Mouse (Mus musculus) olfactory bulb, adult 2 months (tissue): Measurements from ENCODE around the gene Ptn. TPM values are rescaled to one million over a fixed set of nuclear protein-coding genes. Genes with fewer than 3 reads are reported as not detected.

Experiments
- H3K27ac ChIP-seq: fragments of 200-500 bp; 2 replicates; pipeline ENCODE4 v1.5.1; 2012; ENCODE audit warnings: low read depth, low read length; ENCODE audit not compliant: insufficient read depth
- H3K4me1 ChIP-seq: fragments of 200-500 bp; 2 replicates; pipeline ENCODE4 v1.6.1; 2012; ENCODE audit warnings: low read length; ENCODE audit not compliant: control insufficient read depth, insufficient read depth
- H3K4me3 ChIP-seq: fragments of 200-500 bp; 2 replicates; pipeline ENCODE4 v1.5.1; 2012; ENCODE audit warnings: mild to moderate bottlenecking, low read depth, low read length, moderate library complexity; ENCODE audit not compliant: insufficient read depth
- CTCF ChIP-seq: fragments of 200-500 bp; IDR thresholded peaks from 2 replicates; pipeline ENCODE4 v1.5.1; 2012; ENCODE audit warnings: low read depth, mild to moderate bottlenecking, low read length, moderate library complexity; ENCODE audit not compliant: insufficient read depth
- POLR2A ChIP-seq: fragments of 200-500 bp; IDR thresholded peaks from 2 replicates; pipeline ENCODE4 v1.6.1; 2012; ENCODE audit warnings: mild to moderate bottlenecking, low read depth, low read length, moderate library complexity; ENCODE audit not compliant: insufficient read depth
- whole genome bisulfite sequencing: fragments of 180-500 bp; shearing (Covaris S2); methylation state at CpG from one replicate; pipeline ENCODE4 v1.1.7; 2018; 5-methylcytosine and 5-hydroxymethylcytosine counted together
- polyA plus RNA-seq: library from polyadenylated mRNA; stranded (reverse); fragments of >200 nt; gene quantifications from 2 replicates; pipeline ENCODE4 v1.2.4, GENCODE M21; 2012; ENCODE audit warnings: low replicate concordance; ENCODE audit not compliant: missing spikeins, insufficient read depth, insufficient read length

Ptn gene
- polyA plus RNA-seq, 1 experiment = 318 TPM

DNA sequence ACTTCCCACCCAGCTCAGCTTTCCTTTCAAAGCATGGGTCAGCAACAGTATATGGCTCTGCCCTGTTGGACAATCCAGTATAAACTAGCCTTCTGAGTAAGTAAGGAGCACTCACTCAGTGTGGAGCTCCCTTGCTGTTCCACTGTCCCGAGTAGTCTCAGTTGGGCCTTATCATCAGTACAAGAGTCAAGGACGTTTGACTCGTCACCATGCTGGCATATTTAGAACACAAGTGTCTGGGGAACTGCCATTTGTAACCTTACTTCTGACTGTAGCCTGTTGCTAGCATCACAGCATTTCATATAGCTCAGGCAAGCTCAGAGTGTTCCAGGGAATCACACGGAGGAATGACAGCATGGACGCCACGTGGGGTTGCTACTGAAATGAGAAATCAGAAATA is 3.1 kb downstream of the Ptn start:
- H3K4me1 ChIP-seq = peaks cover 11% of the 10 kb centered on the region
- WGBS = 76% methylated on average over 6 of the region's 6 CpGs
- H3K4me3 ChIP-seq = no peak overlapping the region
- no peak for TF ChIP-seq POLR2A
- no peak for TF ChIP-seq CTCF
- no peak overlapping the region for H3K27ac ChIP-seq

DNA sequence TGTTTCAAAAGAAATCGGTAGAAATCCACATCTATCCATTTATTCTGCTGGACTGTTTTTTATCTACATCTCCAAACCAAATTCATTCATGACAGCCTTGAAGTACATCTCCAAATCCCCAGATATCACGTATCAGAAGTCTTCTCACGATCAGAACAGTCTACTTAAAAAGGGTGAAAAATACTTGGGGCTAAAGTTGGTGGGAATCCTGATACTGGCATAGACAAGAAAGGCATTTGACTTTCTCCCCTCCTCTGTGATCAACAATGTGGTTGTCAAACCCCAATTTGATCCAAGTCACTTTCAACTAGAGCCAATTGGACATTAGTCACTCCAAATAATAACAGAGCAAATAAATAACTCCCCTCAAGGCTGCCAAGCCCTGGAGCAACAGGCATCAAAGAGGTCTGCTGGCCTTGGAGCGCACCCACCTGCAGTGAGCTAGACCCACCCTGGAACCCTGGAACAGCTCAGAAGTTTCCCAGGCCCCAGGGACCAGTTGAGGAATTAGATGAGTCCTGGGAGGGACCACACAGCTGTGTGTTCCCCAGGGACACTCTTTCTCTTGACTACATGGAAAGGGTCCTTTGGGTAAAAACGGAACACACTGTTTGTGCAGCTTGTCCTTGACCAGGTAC is 9.6 kb downstream of the Ptn start:
- Histone ChIP-seq H3K4me1 (no peaks in the 10 kb centered on the region), H3K27ac (peak overlapping the region; percentile 28; the same call in 1 of the 2 replicates), H3K4me3 (no peak overlapping the region)
- WGBS = 72% methylated on average over 5 of the region's 5 CpGs
- TF ChIP-seq CTCF = no peak
- TF ChIP-seq POLR2A = no peak

DNA sequence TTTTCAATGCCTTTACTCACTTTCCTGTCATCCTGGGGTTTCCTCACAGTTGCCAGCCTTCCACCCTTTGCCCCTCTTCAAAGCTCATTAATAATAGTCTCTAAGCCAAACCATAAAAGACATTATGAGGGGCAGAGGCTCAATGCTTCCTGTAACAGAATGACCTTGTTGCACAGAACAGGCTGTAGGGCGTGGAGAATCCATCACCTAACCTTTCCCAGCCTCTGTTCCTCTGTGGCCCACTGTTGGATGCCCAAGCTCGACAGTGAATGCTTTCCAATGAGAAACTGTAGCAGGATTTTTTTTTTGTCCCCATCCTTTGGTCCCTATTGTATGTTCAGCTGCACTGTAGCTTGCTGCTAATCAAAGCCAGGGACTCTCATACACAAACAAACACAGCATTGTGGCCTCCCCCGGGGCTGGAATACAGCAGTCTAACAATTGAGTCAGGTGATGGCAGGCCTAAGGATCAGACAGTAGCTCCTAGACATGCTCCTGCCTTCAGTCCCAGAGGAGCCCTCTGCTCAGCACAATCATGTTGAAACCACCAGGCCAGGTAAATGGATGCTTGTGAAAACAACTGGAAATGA is 12.9 kb downstream of the Ptn start:
- Histone ChIP-seq H3K4me1 (no peaks in the 10 kb centered on the region), H3K4me3 (no peak overlapping the region), H3K27ac (peak overlapping the region; percentile 60; the same call in 1 of the 2 replicates)
- WGBS = 39% methylated on average over 3 of the region's 3 CpGs
- TF ChIP-seq CTCF = no peak
- TF ChIP-seq POLR2A = no peak

DNA sequence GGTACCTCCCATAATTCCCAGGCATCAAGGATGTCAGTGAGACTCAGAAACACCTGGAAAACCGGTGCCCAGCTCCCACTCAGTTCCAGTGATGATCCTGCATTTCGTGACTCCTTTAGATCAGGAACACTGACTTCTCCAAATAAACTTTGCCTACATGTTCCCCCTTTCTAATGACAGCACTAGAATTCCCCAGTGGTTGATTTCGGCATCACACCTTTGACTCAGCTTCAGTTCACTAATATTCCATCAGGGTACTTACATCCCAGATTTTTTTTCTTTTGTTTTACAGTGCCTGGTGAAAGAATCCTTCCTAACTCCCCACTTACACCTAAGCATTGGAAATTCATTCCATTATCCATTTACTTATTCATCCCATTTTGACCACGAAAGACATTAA is 15.5 kb downstream of the Ptn start:
- Histone ChIP-seq H3K27ac (no peak overlapping the region), H3K4me3 (no peak overlapping the region), H3K4me1 (no peaks in the 10 kb centered on the region)
- no peak for TF ChIP-seq POLR2A
- no peak for TF ChIP-seq CTCF
- 80% methylated on average over 4 of the region's 4 CpGs for WGBS

DNA sequence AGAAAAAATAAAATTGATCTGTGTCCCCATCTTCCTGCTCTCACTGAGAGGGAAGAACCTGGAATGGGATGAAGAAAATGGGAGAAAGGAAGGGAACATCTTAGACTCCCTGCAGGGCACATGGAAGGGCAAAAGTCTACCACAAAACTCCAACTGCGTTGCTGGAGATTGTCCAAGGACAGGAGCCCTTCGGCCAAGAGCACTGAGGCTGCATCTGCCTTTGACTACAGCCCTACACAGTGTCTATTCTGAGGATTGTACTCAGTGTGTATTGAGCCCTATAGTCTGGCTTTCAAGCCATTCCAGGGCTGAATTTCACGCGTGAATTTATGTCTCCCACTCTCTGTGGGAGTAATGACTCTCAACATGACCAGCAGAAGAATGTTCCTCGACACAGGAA is 16.2 kb downstream of the Ptn start:
- no peak for TF ChIP-seq POLR2A
- TF ChIP-seq CTCF = no peak
- Histone ChIP-seq H3K4me3 (no peak overlapping the region), H3K27ac (peak overlapping the region; percentile 54), H3K4me1 (peaks cover under 1% of the 10 kb centered on the region; the same call in 1 of the 2 replicates)
- 29% methylated on average over 5 of the region's 5 CpGs for WGBS

DNA sequence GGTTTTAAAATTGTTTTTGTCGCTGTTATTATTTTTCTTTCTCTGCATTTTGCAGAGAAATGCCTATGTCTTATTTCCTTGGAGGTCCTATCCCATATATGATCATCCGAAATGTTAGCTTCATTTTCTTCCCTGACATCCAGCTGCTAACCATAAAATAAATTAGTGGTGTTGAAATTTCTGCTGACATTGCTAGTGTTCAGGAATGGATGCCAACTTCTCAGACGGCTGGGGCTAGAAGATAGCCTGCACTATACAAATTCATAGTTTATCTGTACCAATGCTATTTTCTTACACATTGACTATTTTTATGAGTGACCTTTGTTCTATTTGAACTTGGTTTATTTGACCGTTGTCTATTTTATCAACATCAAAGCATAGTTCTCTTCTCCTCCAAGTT is 20.8 kb downstream of the Ptn start:
- peaks cover 7% of the 10 kb centered on the region; the same call in 1 of the 2 replicates for H3K4me1 ChIP-seq
- WGBS = 67% methylated on average over 4 of the region's 4 CpGs
- no peak overlapping the region for H3K4me3 ChIP-seq
- H3K27ac ChIP-seq = no peak overlapping the region; the same call in 1 of the 2 replicates
- TF ChIP-seq CTCF = no peak

DNA sequence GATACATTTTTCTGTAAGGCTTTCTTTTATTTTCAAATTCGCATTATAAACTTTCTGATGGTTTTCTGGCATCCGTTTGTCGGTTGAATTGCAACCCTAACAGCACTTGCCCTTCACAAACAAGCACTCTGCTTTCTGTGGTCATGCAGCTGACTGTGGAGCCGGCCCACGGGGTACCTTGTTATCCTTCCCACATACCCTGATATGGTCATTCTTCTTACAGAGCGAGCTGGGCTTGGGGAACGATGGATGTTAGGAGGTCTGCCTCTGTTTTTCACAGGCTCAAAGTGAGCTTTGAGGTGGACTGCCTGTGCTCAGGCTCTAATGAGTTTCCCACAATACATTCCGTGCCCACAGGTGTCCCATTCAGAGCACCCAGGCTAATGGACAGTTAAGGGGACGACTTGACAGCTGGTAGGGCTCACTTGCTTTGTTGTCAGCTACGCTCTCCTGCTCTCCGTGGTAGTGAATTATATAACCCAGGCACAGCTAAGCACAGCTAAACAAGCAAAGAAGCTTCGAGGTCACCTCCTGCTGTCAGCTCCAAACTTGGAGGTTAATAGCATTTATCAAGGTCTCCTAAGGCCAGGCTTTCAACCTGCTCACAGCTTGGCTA is 21.3 kb downstream of the Ptn start:
- WGBS = 47% methylated on average over 12 of the region's 12 CpGs

DNA sequence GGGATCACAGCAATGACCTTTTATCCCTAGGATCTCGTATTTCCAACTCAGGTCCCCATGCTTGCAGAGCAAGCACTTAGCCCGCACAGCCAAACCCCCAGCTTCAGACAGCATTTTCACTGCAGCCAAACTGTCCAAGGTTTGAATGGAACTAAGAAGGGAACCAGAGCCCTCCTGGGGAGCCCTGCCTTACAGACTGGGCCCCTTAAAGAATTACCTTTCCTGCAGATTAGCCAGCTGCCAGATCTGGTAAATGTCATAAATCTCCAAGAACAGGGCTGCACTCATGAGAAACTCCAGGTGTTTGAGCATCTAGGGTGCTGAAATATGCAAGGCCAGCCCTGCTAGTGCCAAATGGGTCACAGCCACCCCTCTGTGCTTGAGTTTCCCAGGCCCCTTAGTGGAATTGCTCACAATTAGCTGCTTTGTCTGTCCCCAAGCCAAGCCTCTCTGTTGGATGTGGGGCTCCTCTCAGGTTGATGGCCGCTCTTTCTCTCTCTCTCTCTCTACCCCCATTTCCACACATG is 25.3 kb downstream of the Ptn start:
- Histone ChIP-seq H3K4me1 (peaks cover 7% of the 10 kb centered on the region; the same call in 1 of the 2 replicates), H3K27ac (peak overlapping the region; percentile 13; the same call in 1 of the 2 replicates), H3K4me3 (no peak overlapping the region)
- WGBS = 68% methylated on average over 3 of the region's 3 CpGs
- TF ChIP-seq POLR2A (no peak), CTCF (no peak)

More for the DNA sequence above, 21.3 kb downstream of the Ptn start:
- Histone ChIP-seq H3K27ac (peak overlapping the region; percentile 79), H3K4me3 (no peak overlapping the region), H3K4me1 (peaks cover 7% of the 10 kb centered on the region; the same call in 1 of the 2 replicates)
- TF ChIP-seq POLR2A (no peak), CTCF (no peak)

DNA sequence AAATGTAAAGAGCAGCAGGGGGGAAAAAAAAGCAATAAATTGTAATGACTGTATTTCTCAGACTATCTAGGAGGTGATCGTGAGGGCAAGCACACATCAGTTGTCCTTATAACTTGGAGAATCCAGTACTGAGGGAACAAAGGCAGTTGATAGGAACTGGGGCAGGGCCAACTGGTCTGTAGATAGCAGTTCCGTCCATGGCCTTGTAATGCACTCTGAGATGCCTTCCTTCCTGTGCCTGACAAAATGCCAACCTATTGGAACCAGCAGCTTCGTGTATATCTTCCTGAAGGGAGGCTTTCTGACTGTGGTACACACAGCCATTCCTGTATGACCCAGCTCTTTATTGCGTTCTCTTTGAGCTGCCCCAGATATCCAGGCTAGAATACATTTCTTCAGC is 27.5 kb downstream of the Ptn start:
- 78% methylated on average over 4 of the region's 4 CpGs for WGBS
- TF ChIP-seq CTCF = no peak
- no peak for TF ChIP-seq POLR2A
- Histone ChIP-seq H3K4me3 (no peak overlapping the region), H3K27ac (peak overlapping the region; percentile 15; the same call in 1 of the 2 replicates), H3K4me1 (0 out of 2 replicates have a peak, but pooled peaks cover 4% of the 10 kb centered on the region)
